Mouse (Mus musculus) testis, adult 2 months (tissue): Measurements from ENCODE around the gene Adra2b. TPM values are rescaled to one million over a fixed set of nuclear protein-coding genes. Genes with fewer than 3 reads are reported as not detected.

Experiments
- H3K27ac ChIP-seq: fragments of 200-500 bp; 2 replicates; pipeline ENCODE4 v1.5.1; 2012; ENCODE audit warnings: low read depth, low read length; ENCODE audit not compliant: control insufficient read depth, insufficient read depth
- H3K27me3 ChIP-seq: fragments of 200-500 bp; 2 replicates; pipeline ENCODE4 v1.6.1; 2012; ENCODE audit warnings: mild to moderate bottlenecking, low read length, moderate library complexity; ENCODE audit not compliant: control insufficient read depth, insufficient read depth
- H3K36me3 ChIP-seq: fragments of 200-500 bp; 2 replicates; pipeline ENCODE4 v1.6.1; 2012; ENCODE audit warnings: mild to moderate bottlenecking, low read length; ENCODE audit not compliant: control insufficient read depth, insufficient read depth
- H3K4me1 ChIP-seq: fragments of 200-500 bp; 2 replicates; pipeline ENCODE4 v1.6.1; 2012; ENCODE audit warnings: low read length; ENCODE audit not compliant: control insufficient read depth, insufficient read depth
- H3K4me3 ChIP-seq: fragments of 200-500 bp; 2 replicates; pipeline ENCODE4 v1.5.1; 2012; ENCODE audit warnings: low read depth, mild to moderate bottlenecking, low read length, moderate library complexity, mixed read lengths; ENCODE audit not compliant: control insufficient read depth
- CTCF ChIP-seq: fragments of 200-500 bp; IDR thresholded peaks from 2 replicates; pipeline ENCODE4 v1.5.1; 2012; ENCODE audit warnings: low read depth, mild to moderate bottlenecking, inconsistent platforms, low read length, moderate library complexity; ENCODE audit not compliant: control insufficient read depth, insufficient read depth, insufficient replicate concordance
- POLR2A ChIP-seq: fragments of 200-500 bp; IDR thresholded peaks from 2 replicates; pipeline ENCODE4 v1.6.1; 2012; ENCODE audit warnings: low read depth, mild to moderate bottlenecking, inconsistent platforms, low read length, moderate library complexity; ENCODE audit not compliant: control insufficient read depth
- polyA plus RNA-seq: library from polyadenylated mRNA; depleted of rRNA; stranded (reverse); fragments of >200 nt; gene quantifications from 2 replicates; pipeline ENCODE4 v1.2.3, GENCODE M21; 2012

Gene Adra2b
- polyA plus RNA-seq, 1 experiment = 0.16 TPM

- Histone ChIP-seq H3K27ac (no peak overlapping the region), H3K27me3 (no peaks in the 10 kb centered on the region), H3K4me3 (no peak overlapping the region), H3K36me3 (no peaks in the 10 kb centered on the region), H3K4me1 (peaks cover 12% of the 10 kb centered on the region)
- TF ChIP-seq POLR2A = no peak
Observed at GRCm38 (mm10) chr2:127339262-127339661, 23.7 kb upstream of the Adra2b start.

DNA sequence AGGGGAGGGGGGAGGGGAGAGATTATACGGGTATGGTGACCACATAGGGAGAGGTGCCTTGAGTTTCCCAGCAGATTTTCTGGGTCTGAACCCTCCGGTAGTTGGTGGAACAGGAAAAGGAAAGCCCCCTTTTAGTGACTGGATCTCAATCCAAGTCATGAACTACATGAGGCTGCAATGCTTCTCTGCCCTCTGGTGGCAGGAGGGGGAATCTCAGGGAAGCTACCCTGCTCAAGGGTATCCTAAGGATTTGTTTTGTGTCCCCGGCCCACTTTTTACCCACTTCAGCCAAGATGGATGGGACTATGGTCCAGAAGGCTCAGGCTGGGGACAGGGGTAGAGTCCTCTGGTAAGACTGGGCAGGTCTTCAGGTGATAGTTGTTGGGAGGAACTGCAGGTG, 21.8 kb upstream of the Adra2b start:
- H3K4me1 ChIP-seq = peaks cover 5% of the 10 kb centered on the region
- no peaks in the 10 kb centered on the region for H3K27me3 ChIP-seq
- no peaks in the 10 kb centered on the region for H3K36me3 ChIP-seq
- no peak overlapping the region for H3K4me3 ChIP-seq
- H3K27ac ChIP-seq = no peak overlapping the region
- TF ChIP-seq POLR2A (no peak), CTCF (peak; percentile 63; the same call in 1 of the 2 replicates)

- Histone ChIP-seq H3K27ac (no peak overlapping the region), H3K27me3 (no peaks in the 10 kb centered on the region), H3K4me3 (no peak overlapping the region), H3K4me1 (no peaks in the 10 kb centered on the region), H3K36me3 (no peaks in the 10 kb centered on the region)
- TF ChIP-seq POLR2A (no peak), CTCF (no peak)
Observed at GRCm38 (mm10) chr2:127346334-127346733, 16.7 kb upstream of the Adra2b start.

DNA sequence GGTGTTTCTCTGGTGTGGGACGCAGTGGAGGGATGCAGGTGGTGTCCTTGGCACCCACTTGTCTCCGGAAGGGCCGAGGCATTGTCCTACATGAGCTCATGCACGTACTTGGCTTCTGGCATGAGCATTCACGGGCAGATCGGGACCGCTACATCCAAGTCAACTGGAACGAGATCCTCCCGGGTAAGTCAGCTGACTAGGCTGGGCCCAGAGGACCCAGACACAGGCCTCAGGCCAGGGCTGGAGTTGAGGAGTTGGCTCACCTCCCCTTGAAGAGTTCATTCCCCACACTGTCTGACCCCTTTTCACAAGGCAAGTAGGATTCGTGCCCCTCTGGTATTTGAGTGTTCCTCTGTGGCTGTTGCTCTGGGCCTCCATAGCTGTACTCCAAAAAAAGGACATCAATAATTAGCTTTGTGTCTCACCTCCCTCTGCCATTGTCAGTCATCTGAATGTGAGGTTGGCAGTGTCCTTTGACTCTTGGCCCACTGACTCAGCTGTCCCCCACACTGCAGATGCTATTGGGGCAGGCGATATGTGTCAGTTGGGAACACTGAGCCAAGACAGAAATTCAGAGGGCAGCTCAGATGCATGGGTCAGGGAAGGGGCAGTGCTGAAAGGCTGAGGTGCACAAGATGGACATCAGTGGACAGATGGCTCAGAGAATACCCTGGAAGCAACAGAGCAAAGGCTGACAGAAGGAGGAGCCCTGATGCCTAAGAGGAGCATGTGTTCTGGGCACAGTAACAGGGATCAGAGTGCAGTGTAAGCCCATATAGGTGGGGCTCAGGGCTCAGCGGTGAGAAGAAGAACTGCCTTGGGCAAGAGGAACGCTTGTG, 15.6 kb upstream of the Adra2b start:
- no peak for TF ChIP-seq POLR2A
- TF ChIP-seq CTCF = no peak
- Histone ChIP-seq H3K27me3 (no peaks in the 10 kb centered on the region), H3K4me3 (no peak overlapping the region), H3K4me1 (no peaks in the 10 kb centered on the region), H3K27ac (no peak overlapping the region), H3K36me3 (no peaks in the 10 kb centered on the region)

DNA sequence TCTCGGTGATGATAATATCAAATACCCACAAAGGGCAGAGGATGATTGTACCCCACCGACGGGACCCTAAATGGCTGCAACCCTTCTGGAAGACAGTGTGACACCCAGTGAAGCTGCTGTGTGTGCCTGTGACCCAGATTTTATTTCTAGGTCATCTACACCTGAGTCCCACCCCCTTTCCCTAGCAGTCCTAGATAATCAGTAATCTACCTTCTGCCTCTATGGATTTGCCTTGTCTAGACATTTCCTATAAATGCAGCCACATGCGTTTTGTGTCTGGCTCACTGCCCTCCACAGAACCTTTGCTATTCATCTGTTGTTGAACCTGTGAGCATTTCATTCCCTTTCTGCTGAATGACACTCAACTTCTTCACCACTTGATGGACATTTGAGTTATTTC, 9.1 kb upstream of the Adra2b start:
- Histone ChIP-seq H3K4me3 (no peak overlapping the region), H3K4me1 (no peaks in the 10 kb centered on the region), H3K27me3 (no peaks in the 10 kb centered on the region), H3K36me3 (no peaks in the 10 kb centered on the region), H3K27ac (no peak overlapping the region)
- no peak for TF ChIP-seq CTCF
- no peak for TF ChIP-seq POLR2A

- Histone ChIP-seq H3K36me3 (no peaks in the 10 kb centered on the region), H3K4me3 (peak overlapping the region; percentile 67), H3K27ac (no peak overlapping the region), H3K4me1 (peaks cover 7% of the 10 kb centered on the region), H3K27me3 (no peaks in the 10 kb centered on the region)
- TF ChIP-seq CTCF = no peak
- no peak for TF ChIP-seq POLR2A
Observed at GRCm38 (mm10) chr2:127363282-127363652, 259 bp downstream of the Adra2b start.

DNA sequence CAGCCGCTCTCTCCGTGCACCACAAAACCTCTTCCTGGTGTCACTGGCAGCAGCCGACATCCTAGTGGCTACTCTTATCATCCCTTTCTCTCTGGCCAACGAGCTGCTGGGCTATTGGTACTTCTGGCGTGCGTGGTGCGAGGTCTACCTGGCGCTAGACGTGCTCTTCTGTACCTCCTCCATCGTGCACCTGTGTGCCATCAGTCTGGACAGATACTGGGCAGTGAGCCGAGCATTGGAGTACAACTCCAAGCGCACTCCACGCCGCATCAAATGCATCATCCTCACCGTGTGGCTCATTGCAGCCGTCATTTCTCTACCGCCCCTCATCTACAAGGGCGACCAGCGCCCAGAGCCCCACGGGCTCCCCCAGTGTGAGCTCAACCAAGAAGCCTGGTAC, 688 bp downstream of the Adra2b start:
- TF ChIP-seq POLR2A = no peak
- TF ChIP-seq CTCF = no peak
- H3K27ac ChIP-seq = no peak overlapping the region
- peaks cover 7% of the 10 kb centered on the region for H3K4me1 ChIP-seq
- no peaks in the 10 kb centered on the region for H3K27me3 ChIP-seq
- H3K36me3 ChIP-seq = no peaks in the 10 kb centered on the region
- H3K4me3 ChIP-seq = peak overlapping the region; percentile 67
